Mouse (Mus musculus) frontal cortex, postnatal 10 days (tissue): ENCODE results near the gene Myadml2.
"Not testable (repeated sequence)": the region's sequence is repeated elsewhere in the genome, so short reads cannot be mapped to it uniquely, and the experiment has no call there.

Experiments used
- DNase-seq, 2 experiments: peaks; one replicate each; pipeline ENCODE4 v3.0.0; 2022; ENCODE audit warnings: low spot score in 2 of 2, mixed read lengths in 1 of 2

Myadml2 gene

DNA sequence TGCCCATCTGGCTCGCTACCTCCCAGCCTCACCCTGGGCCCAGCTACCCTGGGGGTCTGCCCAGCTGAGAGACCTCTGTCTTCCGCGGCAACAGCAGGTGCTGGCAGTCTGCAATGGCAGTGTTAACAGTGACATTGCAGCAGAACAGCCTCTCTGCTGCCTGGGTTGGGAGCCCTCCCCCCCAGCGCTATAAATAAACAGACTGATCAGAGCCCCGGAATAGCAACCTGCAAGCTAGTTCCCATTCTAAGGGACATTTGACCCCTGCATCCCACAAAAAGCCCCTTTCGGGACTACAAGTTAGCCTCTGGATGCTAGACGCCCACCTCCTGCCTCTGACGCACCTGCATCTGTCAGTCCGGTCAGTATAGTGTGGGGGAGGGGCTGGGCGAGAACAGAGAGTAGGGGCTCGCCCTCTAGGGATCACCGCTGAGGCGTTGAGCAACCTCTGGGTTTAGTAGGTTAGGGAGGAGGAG is at the start of gene Myadml2:
Gene Myadml2, minus strand, starts transcription at position 158 of the 476 bp plus-strand sequence.
- peak in 1 of 2 experiments; percentile 49 for DNase-seq

DNA sequence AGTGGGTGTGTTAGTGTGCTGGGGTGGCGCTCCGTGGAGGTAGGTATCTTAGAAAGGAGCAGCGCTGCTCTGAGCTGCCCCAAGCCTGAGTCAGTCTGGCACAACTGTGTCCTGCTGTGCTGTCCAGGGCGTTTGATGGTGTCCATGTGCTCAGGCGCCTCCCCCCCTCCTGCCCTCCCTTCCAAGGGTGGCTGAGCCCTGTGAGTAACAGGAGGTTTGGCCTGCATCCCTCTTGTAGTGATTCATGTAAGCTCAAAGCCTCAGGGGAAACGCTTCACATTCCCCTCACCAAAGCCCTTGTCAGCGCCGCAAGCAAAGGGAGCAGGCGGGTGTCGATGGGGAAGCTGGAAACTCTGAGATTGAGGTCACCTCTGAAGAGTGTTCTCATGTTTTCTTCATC is 49.8 kb upstream of the Myadml2 start:
- DNase-seq: no peak

DNA sequence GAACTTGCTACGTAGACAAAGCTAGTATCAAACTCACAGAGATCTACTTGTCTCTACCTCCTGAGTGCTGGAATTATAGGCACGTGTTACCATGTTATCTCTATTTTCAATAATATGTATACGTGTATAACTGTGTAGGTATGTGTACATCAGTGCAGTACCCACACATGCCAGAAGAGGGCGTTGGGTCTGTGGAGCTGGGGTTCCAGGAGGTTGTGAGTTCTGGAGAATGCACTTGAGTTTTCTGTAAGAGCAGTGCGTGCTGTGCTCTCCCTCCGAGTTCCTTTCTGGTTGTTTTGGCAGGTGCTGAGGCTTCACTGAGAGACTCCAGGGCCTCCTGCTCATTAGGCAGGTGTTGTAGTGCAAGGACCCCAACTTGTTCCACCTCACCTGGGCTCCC is 48.6 kb upstream of the Myadml2 start:
- no peak for DNase-seq

DNA sequence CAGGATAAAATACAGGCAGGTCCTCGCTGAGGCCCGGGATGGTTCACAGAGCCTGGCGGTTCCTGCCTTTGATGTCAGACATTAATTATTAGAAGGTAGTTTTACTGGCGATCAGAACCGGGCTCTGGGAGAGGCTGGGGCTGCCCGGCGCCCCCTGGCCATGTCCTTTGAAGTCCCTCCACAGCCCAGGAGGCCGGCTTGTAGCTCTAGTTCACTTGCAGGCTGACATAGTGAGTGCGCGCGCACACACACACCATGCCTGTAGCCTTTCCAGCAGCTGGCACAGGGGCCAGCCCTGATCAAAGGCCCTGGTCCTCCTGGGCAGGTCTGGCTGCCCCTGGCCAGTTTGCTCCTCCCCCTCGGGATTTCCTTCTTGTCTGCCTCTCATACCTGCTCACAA is 47.7 kb upstream of the Myadml2 start:
- no peak for DNase-seq

DNA sequence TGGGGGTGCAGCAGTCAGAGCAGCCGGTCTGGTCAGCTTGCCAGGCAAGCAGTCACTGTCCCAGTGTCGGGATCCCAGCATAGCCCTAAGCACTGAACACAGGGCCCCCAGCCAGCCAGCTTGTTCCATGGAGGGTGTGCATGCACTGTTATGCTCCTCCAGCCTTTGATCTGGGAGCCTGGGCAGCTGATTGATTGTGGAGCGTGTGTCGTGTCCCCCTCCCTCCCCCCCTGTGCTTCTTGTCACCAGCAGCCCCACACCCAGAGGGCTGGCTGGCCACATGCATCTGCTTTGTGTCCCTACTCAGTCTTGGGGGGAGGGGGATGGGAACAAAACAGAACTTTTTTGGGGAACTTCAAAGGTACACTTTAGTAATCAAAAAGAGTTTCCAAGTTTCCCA is 47.2 kb upstream of the Myadml2 start:
- DNase-seq: no peak

DNA sequence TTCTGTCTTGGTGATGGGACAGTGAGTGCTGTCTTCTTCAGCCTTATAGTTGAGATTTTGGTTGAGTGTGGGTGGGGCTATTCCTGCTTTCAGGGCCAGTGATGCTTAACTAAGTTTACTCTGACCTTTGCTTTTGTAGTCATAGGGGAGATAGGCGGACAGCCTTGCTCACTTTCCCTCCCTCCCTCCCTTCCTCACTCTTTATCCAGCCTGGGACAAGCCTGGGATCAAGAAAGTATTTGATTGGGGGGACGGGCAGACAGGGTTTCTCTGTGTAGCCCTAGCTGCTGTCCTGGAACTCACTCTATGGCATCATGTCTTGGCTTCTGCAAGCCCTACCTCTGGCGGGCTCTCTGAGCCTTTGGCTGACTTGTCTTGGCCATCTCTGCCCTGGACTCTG is 45.5 kb upstream of the Myadml2 start:
- DNase-seq: no peak

DNA sequence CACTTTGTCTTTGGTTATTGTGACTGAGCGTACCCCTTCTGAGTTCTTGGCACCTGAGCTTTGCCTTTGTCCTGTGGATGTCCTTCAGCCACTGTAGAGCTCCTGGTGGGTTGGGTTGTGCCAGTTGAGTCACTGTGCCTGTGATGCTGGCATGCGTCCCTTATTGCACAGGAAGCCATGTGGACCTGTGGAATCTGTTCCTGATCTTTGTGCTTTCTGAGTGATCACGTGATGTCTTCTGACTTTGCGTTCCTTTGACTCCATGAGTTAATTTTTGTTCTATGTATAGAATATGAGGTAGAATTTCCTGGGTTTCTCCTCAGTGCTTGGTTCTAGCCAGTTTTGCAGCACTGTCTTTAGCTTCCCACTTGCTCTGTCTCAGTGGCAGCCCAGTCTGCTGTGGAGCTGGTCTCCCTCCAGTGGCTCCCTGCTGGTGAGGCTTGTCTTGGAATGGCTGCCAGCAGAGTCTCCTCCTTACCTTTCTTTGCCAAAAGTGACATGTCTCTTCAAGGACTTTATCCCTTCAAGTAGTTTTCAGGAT is 44.6 kb upstream of the Myadml2 start:
- DNase-seq: no peak

DNA sequence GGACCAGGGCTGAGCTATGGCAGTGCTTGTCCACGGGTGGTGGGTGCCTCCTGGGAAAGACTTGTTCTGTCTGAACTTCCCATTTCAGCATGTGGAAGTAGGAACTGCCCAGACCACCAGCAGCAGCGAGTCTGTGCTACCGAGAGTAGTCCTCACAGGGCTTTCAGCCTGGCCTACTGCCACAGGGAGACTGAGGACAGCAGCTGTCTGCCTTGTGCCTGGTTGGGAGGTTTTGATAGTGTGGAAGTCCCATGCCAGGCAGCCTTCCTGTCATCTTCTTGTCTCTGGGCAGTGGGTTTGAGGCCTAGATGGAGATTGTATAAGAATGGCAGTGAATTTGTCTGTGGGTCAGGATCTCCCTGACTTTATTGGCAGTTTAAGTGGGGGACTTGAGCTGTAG is 41.4 kb upstream of the Myadml2 start:
- no peak for DNase-seq

DNA sequence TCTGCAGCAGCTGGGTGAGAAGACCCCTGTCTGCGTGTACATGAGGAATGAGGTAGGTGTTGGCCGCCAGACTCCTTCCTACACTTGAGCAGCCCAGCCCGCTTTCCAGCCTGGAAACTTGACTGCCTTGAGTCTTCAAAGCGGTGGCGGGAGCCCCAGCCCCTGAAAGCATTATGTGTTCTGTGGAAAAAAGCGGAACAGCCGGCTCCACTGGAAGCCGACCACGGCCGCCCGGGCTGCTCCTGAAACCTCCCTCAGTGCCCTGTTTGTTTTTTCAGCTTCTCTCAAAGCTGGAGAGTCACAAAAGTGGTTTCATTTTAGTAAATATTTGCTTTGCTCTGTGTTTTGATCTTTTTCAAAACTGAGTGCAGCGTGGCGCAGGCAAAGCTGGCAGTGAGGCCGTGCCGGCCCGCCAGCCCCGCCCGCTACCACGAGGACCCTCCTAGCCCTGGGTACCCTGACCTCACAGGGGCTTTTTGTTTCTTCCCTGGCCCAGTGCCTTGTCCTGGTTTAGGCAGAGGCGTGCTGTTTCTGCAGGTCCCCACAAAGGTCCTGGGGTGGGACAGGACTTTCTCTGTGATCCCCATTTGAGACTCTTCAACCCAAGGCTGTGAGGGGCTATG is 38.8 kb upstream of the Myadml2 start:
- no peak for DNase-seq

DNA sequence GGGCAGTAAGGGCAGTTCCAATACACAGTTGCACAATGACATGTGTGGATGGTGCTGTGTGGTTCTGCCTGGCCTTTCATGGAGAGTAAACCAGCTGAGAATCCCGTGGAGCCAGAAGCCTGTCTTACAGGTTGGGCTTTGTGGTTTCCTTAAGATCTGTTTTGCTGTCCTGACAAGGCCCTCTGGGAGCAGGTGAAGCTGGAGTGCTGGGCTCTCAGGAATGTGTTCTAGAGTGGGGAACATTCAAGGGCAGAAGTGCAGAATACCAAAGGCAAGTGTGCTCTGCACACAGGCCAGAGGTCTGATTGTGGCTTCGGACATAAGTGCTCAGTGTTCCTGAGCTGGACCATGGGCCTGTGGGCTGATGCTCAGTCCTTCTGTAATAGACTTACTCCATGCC is 36.7 kb upstream of the Myadml2 start:
- DNase-seq: no peak

DNA sequence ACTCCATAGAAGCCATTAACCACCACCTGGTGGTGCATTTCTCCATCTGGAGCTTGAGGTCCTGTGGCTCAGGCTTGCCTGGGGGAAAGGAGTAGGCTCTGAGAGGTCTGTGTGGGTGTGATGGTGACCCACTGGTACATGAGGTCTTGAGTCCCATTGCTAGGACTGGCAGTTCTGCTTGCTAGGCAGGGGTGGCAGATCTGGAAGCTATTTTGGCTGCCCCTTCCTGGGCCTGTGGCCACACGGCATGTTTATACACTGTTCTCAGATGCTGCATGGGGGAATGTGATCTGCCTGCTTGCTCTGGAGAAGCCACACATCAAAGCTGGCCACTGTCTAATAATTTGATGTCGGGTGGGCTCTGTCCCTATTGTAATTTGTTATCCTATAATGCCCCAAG is 36.1 kb upstream of the Myadml2 start:
- DNase-seq: no peak

DNA sequence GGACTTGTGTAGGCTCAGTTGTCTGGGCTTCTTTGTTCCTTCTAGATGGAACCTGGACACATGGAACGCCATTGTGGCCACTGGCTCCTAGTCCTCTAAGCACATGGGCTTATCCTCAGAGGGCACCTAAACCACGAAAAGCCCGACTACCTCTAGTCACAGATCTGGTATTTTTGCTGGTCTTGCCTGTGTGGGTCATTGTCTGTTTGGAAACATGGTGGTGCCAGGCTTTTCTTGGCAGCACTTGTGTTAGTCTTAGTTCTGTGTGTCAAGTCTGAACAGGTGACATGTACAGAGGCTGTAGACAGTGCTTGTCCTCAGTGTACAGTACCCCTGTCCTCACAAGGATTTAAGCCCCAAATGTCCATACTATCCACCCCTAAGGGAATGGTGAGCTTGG is 35.6 kb upstream of the Myadml2 start:
- DNase-seq: no peak

DNA sequence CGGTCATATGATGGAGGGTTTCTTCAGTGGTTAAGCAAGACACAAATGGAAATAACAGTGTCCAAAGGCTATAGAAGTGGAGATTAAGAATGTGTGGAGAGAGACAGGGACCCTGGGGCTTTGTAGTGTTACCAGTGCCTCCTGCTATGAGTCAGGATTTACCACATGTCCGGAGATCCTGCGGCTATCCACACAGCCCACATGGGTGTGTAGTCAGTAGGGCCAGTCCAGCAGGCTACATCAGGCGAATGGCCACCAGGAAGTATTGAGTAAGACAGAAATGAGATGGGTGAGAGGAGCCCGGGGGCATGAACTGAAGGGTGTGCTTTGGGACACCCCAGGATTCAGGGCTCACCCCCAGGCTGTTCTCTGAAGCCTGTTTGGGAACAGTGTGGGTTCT is 34.7 kb upstream of the Myadml2 start:
- DNase-seq: no peak

DNA sequence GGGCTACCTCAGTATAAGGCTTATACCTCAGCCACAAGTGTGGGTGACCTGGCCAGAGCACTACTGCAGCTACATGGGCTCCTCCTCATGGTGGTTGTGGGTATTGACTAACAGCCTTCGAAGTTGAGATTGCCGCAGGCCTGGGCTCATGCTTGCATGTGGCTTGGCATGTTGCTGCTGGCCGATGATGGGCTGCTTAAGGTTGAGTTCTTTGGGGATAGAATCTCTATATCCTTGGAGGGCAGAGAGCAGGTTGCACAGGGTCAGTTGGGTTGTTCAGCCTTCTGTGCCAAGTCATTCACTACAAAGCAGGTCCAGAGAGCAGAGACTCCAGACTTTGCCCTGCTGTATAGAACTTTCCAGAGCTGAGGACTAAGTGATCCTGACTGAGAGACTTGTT is 32.0 kb upstream of the Myadml2 start:
- no peak for DNase-seq

DNA sequence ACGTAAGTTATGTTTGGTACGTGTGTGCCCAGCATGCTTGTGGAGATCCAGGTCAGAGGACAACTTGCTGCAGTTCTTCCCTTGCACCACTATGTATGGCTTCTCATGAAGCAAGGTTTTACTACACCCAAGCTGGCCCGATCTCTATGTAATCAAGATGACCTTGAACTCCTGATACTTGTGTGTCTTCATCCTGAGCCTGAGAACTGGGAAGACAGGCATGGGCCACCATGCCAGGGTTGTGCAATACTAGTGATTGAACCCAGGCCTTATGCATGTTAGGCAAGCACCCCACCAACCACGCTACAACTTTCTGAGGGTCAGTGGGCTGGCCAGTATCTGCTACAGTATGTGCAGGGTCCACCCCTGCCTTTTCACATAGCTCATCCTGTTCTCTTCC is 29.0 kb upstream of the Myadml2 start:
- no peak for DNase-seq

DNA sequence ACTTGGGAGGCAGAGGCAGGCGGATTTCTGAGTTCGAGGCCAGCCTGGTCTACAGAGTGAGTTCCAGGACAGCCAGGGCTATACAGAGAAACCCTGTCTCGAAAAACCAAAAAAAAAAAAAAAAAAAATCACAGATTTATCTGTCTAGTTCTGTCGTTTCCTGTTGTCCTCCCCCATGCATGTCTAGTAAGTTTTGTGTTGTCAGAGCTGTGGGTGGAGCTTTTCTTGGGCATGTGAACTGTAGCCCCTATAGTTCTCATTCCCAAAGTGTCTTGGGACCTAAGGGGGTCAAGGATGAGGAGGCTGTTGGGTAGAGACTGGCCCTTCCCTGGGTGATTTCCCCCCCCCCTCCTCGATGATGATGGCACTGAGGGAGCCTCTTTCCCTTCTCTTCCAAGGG is 27.9 kb upstream of the Myadml2 start:
- not testable (repeated sequence) for DNase-seq

DNA sequence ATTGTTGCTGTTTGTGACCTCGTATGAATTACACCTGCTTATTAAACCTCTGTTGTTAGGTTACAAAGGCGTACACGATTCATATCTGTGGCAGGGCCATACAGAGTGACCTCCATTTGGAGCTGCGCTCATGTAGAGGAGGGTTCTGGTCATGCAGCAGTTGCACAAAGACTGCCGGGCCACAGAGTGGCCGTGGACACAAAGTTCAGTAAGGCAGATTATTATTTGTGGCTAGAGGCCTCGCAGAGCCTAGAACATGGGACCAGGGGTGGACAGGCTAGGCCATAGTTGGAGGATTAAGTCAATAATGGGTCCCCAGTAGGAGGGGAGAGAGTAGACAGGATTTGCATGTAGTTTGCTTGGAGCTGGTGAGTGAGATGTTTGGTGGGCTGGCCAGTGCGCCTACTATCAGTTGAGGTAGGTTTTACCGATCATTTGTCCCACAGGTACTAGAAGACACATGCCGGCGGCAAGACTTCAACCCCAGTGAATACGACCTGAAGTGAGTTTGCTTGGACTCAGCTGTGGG is 25.7 kb upstream of the Myadml2 start:
- DNase-seq: no peak

DNA sequence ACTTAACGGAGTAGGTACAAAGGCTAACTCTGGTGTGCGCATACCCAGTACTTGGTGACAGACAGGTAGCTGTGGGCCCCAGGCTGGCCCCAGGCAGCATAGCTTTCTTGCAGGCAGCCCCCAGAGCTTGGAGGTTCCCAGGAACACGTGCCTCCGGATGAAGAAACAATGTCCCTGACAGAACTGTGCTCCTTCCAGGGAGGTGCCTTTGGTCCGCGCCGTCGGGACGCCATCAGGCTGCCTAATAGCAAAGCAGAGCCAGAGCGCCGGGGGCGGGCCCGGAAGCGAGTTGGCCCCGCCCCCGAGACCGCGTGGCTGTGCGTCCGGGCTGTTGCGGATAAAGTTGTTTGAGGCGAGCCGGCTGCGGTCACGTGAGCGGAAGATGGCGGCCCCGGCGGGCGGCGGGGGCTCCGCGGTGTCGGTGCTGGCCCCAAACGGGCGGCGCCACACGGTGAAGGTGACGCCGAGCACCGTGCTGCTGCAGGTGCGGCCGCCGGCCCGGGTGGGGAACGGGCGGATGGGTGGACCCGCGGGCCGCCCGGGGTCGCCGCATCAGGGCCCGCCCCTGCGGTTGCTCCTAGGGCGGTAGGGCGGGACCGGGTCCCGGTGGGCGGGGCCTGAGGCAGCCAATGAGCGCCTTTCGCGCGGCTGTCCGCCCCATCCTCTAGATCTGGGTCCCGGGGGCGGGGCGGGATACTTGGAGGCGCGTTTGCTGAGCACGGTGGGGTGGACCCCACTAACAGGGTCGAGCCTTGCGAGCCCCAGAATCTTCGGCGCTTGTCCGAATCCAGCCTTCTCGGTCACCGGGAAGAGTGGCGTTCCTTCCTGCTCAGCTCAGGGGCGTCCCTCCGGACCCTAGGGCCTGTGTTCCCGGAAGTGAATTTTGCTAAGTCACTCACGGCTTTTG is 25.0 kb upstream of the Myadml2 start, which contains the start of gene Aspscr1:
Gene Aspscr1, plus strand, starts transcription at position 287 of the 907 bp plus-strand sequence.
- DNase-seq: peak; percentile 92 to 93

DNA sequence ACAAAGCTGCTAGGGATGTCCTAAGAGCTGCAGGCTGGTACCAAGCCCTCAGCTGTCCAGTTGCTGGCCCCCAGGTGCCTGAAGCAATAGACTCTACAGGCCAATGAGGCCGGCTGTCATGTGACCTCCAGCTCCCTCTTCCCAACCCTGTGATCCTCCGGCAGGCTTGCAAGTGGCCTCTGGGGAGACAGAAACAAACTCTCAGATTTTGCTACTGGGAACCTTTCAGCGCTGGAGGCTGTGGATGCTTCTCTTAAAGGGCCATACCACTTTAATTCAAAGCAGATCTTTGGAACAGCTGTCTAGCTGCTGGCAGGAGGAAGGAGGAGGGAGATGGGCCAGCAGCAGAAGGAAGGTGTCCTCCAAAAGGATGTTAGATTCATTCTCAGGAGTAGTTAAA is 18.7 kb upstream of the Myadml2 start:
- no peak for DNase-seq

DNA sequence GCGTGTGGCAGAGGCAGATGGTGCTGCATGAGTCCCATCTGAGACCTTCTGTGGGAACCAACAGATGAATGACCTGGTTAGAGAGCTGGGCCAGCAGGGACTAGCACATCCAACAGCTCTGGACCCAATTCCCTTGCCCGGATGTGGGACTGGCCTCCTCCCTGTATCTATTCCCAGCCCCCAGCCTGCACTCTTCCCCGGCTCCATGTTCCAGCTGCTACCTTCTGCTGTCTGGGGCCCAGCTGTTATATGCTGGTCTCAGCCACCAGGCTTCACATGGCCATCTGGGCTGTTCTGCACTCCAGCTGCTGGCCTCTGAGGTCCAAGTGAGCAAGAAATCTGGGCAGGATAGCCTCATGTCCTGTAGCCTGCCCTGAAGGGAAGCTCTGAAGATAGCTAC is 17.4 kb upstream of the Myadml2 start:
- no peak for DNase-seq

DNA sequence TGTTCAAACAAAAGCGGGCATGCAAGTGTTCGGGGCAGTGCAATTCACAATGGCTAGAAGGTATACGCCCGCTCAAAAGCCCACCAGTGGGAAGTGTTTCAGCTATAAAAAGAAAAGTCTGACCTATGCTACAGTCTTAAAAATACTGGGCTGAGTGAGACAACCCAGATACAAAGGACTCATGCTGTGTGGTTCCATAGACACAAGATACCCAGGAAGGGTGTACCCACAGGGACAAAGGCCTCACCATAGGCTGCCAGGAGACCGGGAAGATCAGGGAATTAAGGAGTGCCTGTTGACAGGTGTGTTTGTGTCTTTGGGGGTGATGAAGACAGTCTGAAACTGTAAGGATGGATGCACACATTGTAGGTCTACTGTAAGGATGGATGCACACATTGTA is 15.8 kb upstream of the Myadml2 start:
- no peak for DNase-seq

DNA sequence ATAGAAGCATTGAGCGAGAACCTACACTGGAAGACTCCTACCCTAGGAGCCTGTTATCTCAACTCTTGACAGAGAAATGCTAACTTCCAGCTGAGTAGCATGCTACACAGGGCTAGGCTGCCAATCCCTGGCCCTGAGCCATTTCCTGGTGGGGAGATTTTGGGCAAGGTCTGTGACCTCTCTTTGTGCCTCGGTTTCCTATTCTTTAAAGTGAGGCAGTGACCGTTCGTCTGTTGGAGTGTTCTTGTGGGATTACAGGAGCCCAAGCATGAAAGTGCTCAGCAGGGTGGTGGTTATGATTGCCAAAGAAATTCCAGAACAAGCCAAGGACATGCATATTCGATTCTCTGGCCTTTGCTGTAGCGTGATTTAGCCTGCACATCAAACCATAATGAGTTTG is 14.8 kb upstream of the Myadml2 start:
- no peak for DNase-seq

DNA sequence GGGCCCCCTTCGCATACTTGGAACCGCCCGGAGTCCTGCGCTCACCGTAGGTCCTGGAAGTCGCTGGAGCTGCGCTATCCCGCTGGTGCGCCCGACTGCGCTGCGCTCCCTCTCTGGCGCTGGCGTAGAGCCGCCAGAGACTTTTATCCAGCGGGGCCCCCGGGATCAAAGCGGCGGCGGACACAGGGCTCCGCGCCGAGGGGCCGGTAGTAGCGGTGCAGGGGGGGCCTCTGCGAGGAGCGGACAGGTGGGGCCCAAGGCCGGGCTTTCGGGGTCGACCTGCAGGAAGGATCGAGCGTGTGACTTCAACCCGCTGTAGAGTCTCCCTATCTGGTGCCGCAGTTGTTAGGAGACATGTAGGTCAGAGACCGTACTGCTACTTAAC is 13.1 kb upstream of the Myadml2 start, which contains the start of gene Notum:
Gene Notum, minus strand, starts transcription at position 100 of the 385 bp plus-strand sequence.
- no peak for DNase-seq
